Mouse (Mus musculus): ENCODE measurements around the gene Nudt19.
"Not testable (repeated sequence)": the region's sequence is repeated elsewhere in the genome, so short reads cannot be mapped to it uniquely, and the experiment has no call there.

DNA sequence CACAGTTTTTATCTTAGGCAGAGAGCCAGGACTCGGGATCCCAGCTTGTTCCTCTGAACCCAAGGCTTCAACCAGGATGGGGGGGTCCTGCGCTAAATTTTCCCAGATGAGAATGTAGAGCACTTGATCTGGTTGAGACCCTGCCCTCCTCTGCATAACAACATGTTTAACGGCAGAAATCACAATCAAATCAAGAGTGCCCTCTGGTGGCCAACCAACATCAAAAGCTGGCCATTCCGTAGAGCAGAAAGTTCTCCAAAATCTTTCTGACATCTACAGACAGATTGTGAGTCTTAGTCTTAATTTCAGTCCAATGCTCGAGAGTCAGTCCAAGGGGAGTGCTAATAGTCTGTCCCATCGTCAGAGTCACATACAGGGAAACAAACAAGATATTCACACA lies 14.8 kb upstream of the Nudt19 start:
- TF ChIP-seq CTCF (IDR thresholded peaks at IDR 0.05; ENCODE audit: low read depth, low read length); POLR2A (IDR thresholded peaks at IDR 0.05; ENCODE audit: insufficient read depth, low read length): not testable (repeated sequence)

All from ES-Bruce4 (cell line).